Mouse (Mus musculus): ENCODE measurements around the gene Gins2. TPM values are rescaled to one million over a fixed set of nuclear protein-coding genes. Genes with fewer than 3 reads are reported as not detected.
A peak's percentile ranks its signal among the peaks of the same experiment; 100 is the strongest.

Gins2 gene
- polyA plus RNA-seq, 1 experiment from 2014 or later = 94.8 TPM

DNA sequence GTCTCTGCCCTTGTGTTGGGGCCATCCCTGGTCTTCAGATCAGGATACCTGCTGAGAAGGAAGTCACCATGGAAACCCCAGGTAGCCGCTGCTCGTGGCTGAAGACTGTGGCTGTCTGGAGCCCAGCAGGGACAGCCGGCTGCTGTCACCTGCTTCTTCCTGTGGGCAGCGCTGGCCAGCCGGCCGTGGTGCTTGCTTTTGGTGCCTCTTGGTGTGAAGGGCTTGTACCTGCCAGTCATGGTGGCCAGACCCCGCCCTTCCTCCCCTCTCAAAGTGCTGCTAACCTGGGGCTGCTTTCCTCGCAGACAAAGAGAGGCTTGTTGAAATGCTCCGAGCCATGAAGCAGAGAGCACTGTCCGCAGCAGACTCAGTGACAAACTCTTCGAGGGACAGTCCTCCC is 15.2 kb downstream of the Gins2 start:
- DNase-seq (ENCODE audit: low spot score) = no peak
- Histone ChIP-seq H3K27ac (ENCODE audit: low read depth, low read length) (no peak overlapping the region), H3K4me1 (replicated peaks; ENCODE audit: control insufficient read depth, insufficient read depth, low read length) (peaks cover 7% of the 10 kb centered on the region; the same call in 1 of the 2 replicates), H3K4me2 (replicated peaks; ENCODE audit: low read depth, low read length) (no peak overlapping the region), H3K9ac (ENCODE audit: low read depth, low read length) (no peak overlapping the region), H3K4me3 (ENCODE audit: low read depth, low read length) (no peak overlapping the region), H3K27me3 (ENCODE audit: control insufficient read depth, insufficient read depth, low read length) (no peaks in the 10 kb centered on the region), H3K9me3 (ENCODE audit: control insufficient read depth, low read length) (no peaks in the 10 kb centered on the region), H3K36me3 (ENCODE audit: control insufficient read depth, insufficient read depth, low read length) (peaks cover 31% of the 10 kb centered on the region)
- no peak for ATAC-seq (ENCODE audit: low FRiP score)
- WGBS = 65% methylated on average over 11 of the region's 11 CpGs

DNA sequence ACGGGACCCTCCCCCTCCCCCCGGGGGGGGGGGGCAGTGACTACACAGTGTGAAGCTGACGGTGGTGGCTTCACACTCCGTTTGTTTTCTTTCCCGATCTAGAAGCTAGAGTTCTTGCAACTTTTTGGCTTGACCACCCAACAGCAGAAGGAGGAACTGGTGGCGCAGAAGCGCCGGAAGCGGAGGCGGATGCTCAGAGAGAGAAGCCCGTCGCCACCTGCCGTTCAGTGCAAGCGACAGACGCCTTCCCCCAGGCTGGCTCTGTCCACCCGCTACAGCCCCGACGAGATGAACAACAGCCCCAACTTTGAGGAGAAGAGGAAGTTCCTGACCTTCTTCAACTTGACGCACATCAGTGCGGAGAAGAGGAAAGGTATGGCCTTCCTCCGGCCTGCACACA is 16.6 kb downstream of the Gins2 start:
- 81% methylated on average over 21 of the region's 21 CpGs for WGBS
- ATAC-seq (ENCODE audit: low FRiP score) = no peak
- no peak overlapping the region for H3K4me3 ChIP-seq (ENCODE audit: low read depth, low read length)
- H3K9ac ChIP-seq (ENCODE audit: low read depth, low read length) = no peak overlapping the region
- no peaks in the 10 kb centered on the region for H3K9me3 ChIP-seq (ENCODE audit: control insufficient read depth, low read length)
- no peaks in the 10 kb centered on the region for H3K27me3 ChIP-seq (ENCODE audit: control insufficient read depth, insufficient read depth, low read length)
- no peak for DNase-seq (ENCODE audit: low spot score)
- H3K36me3 ChIP-seq (ENCODE audit: control insufficient read depth, insufficient read depth, low read length) = peaks cover 39% of the 10 kb centered on the region
- H3K27ac ChIP-seq (ENCODE audit: low read depth, low read length) = no peak overlapping the region
- peaks cover 7% of the 10 kb centered on the region; the same call in 1 of the 2 replicates for H3K4me1 ChIP-seq (replicated peaks; ENCODE audit: control insufficient read depth, insufficient read depth, low read length)
- no peak overlapping the region for H3K4me2 ChIP-seq (replicated peaks; ENCODE audit: low read depth, low read length)

DNA sequence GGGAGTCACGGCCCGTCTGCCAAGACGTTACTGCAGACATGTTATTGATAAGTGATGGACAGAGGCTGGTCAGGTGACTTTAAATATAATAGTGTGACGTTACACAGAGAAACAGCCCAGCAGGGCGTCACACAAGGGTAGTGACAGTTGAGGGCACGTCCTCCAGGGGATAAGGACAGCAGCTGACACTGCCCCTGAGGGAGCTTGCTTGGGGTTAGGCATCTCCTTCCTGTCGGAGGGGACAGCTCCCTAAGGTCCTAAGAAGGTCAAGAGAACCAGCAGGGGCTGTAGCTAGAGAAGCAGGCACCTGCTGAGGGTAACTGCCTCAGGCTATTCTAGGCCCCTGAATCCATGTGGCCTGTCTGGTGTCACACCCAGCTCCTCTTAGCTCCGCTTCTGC is 17.5 kb downstream of the Gins2 start:
- H3K27ac ChIP-seq (ENCODE audit: low read depth, low read length) = no peak overlapping the region
- H3K27me3 ChIP-seq (ENCODE audit: control insufficient read depth, insufficient read depth, low read length) = no peaks in the 10 kb centered on the region
- H3K4me3 ChIP-seq (ENCODE audit: low read depth, low read length) = no peak overlapping the region
- 67% methylated on average over 8 of the region's 8 CpGs for WGBS
- H3K4me1 ChIP-seq (replicated peaks; ENCODE audit: control insufficient read depth, insufficient read depth, low read length) = peaks cover 7% of the 10 kb centered on the region; the same call in 1 of the 2 replicates
- no peak overlapping the region for H3K4me2 ChIP-seq (replicated peaks; ENCODE audit: low read depth, low read length)
- no peak overlapping the region for H3K9ac ChIP-seq (ENCODE audit: low read depth, low read length)
- ATAC-seq (ENCODE audit: low FRiP score) (no peak), DNase-seq (ENCODE audit: low spot score) (no peak)
- peaks cover 44% of the 10 kb centered on the region for H3K36me3 ChIP-seq (ENCODE audit: control insufficient read depth, insufficient read depth, low read length)
- H3K9me3 ChIP-seq (ENCODE audit: control insufficient read depth, low read length) = no peaks in the 10 kb centered on the region

DNA sequence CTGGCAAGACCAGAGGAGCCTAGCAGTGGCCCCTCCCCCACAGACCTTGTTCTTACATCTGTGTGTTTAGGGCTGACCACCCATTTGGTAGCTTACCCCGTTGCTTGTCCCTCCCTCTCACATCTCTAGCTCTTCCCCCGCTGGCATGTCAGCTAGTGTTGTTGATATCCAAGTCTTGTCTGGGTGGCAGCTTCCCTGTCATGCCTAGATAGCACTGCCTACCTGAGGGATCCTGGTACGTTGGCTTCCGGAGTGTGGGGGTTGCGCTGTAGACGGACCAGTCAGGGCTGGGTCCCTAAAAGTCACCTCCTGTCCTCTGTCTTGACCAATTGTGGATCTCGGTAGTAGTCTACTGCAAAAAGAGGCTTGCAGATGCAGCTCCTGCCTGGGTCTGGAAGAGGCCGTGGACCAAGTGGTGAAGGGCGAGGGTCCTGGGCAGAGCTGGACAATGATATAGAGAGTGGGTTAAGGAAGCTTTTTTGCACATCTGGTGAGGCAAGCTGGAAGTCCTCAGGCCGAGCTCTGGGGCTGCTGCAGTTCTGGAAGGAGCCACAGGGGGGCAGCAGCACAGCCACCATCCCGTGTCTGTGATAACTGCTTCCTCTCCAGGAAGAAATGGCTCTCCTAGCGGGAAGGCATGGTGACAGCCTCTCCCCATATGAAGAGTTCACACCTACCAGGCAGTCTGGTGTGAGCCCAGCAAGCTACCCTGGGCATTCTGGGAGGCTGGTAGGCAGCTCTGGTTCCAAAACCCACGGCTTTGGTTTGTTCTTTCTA is 19.0 kb downstream of the Gins2 start:
- Histone ChIP-seq H3K27ac (ENCODE audit: low read depth, low read length) (no peak overlapping the region), H3K9me3 (ENCODE audit: control insufficient read depth, low read length) (no peaks in the 10 kb centered on the region), H3K4me3 (ENCODE audit: low read depth, low read length) (no peak overlapping the region), H3K27me3 (ENCODE audit: control insufficient read depth, insufficient read depth, low read length) (no peaks in the 10 kb centered on the region), H3K4me2 (replicated peaks; ENCODE audit: low read depth, low read length) (no peak overlapping the region), H3K9ac (ENCODE audit: low read depth, low read length) (no peak overlapping the region), H3K4me1 (replicated peaks; ENCODE audit: control insufficient read depth, insufficient read depth, low read length) (peaks cover 14% of the 10 kb centered on the region), H3K36me3 (ENCODE audit: control insufficient read depth, insufficient read depth, low read length) (peaks cover 44% of the 10 kb centered on the region)
- DNase-seq (ENCODE audit: low spot score) (peak; percentile 92), ATAC-seq (ENCODE audit: low FRiP score) (0 out of 2 replicates have a peak, but pooled peaks have one; percentile 5)
- WGBS = 66% methylated on average over 13 of the region's 13 CpGs

DNA sequence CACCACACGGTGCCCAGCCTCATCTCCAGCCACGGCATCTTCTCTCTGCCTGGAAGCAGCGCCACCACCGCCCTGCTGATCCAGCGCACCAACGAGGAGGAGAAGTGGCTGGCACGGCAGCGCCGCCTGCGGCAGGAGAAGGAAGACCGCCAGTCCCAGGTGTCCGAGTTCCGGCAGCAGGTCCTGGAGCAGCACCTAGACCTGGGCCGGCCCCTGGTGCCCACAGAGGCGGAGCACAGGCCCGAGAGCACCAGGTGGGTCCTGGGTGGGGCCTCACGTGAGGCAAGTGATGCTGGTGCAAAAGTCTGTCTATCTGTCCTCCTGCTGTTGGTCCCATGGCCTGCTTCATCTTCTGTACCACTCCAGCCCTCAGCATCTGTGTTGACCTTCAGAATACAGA is 20.0 kb downstream of the Gins2 start:
- Histone ChIP-seq H3K4me1 (replicated peaks; ENCODE audit: control insufficient read depth, insufficient read depth, low read length) (peaks cover 22% of the 10 kb centered on the region), H3K36me3 (ENCODE audit: control insufficient read depth, insufficient read depth, low read length) (peaks cover 36% of the 10 kb centered on the region), H3K27ac (ENCODE audit: low read depth, low read length) (no peak overlapping the region), H3K27me3 (ENCODE audit: control insufficient read depth, insufficient read depth, low read length) (no peaks in the 10 kb centered on the region), H3K4me3 (ENCODE audit: low read depth, low read length) (no peak overlapping the region), H3K9me3 (ENCODE audit: control insufficient read depth, low read length) (no peaks in the 10 kb centered on the region), H3K4me2 (replicated peaks; ENCODE audit: low read depth, low read length) (no peak overlapping the region), H3K9ac (ENCODE audit: low read depth, low read length) (no peak overlapping the region)
- ATAC-seq (ENCODE audit: low FRiP score) = no peak
- WGBS = 97% methylated on average over 17 of the region's 17 CpGs
- no peak for DNase-seq (ENCODE audit: low spot score)

DNA sequence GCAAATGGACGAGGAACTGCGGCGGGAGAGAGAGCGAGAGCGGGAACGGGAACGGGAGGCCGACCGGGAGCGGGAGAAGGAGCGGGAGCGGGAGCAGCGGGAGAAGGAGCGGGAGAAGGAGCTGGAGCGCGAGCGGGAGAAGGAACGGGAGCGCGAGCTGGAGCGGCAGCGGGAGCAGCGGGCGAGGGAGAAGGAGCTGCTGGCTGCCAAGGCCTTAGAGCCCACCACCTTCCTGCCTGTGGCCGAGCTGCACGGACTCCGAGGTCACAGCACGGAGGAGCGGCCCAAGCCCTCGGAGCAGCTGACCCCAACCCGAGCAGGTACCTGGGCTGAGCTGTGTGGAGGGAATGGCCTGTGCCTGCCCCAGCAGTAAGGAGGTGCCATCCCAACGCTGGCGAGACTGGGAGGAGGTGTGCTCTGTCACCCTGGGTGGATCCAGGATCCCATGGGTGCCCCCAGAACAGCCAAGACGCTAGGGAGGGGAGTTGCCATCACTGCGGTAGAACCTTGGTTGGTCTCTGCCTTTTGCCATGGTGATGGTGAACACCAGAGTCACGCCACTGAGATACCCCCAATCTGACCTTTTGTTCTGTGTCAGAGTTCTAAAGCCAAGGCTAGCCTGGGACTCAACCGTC is 20.8 kb downstream of the Gins2 start:
- ATAC-seq (ENCODE audit: low FRiP score) (no peak), DNase-seq (ENCODE audit: low spot score) (no peak)
- WGBS = 96% methylated on average over 37 of the region's 37 CpGs
- H3K27me3 ChIP-seq (ENCODE audit: control insufficient read depth, insufficient read depth, low read length) = no peaks in the 10 kb centered on the region
- no peak overlapping the region for H3K4me3 ChIP-seq (ENCODE audit: low read depth, low read length)
- H3K9ac ChIP-seq (ENCODE audit: low read depth, low read length) = no peak overlapping the region
- peaks cover 33% of the 10 kb centered on the region for H3K36me3 ChIP-seq (ENCODE audit: control insufficient read depth, insufficient read depth, low read length)
- no peak overlapping the region for H3K4me2 ChIP-seq (replicated peaks; ENCODE audit: low read depth, low read length)
- peaks cover 29% of the 10 kb centered on the region for H3K4me1 ChIP-seq (replicated peaks; ENCODE audit: control insufficient read depth, insufficient read depth, low read length)
- no peaks in the 10 kb centered on the region for H3K9me3 ChIP-seq (ENCODE audit: control insufficient read depth, low read length)
- no peak overlapping the region for H3K27ac ChIP-seq (ENCODE audit: low read depth, low read length)

DNA sequence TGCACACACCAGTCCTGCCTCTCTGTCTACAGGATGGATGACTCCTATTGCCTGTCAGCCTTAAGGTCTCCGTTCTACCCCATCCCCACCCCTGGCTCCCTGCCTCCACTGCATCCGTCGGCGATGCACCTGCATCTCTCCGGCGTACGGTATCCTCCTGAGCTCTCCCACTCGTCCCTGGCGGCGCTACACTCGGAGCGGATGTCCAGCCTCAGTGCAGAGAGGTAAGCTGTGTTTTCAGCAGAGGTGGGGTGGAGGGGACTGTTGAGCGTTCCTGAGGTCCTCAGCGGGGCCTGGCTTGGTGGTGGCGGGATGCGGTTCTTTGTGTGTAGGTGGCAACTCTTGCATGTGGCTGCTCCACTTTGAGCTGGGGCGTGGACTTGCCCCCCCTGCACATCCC is 21.4 kb downstream of the Gins2 start:
- no peak overlapping the region for H3K27ac ChIP-seq (ENCODE audit: low read depth, low read length)
- H3K9me3 ChIP-seq (ENCODE audit: control insufficient read depth, low read length) = no peaks in the 10 kb centered on the region
- no peaks in the 10 kb centered on the region for H3K27me3 ChIP-seq (ENCODE audit: control insufficient read depth, insufficient read depth, low read length)
- WGBS = 97% methylated on average over 17 of the region's 17 CpGs
- H3K4me3 ChIP-seq (ENCODE audit: low read depth, low read length) = no peak overlapping the region
- H3K4me1 ChIP-seq (replicated peaks; ENCODE audit: control insufficient read depth, insufficient read depth, low read length) = peaks cover 32% of the 10 kb centered on the region
- H3K4me2 ChIP-seq (replicated peaks; ENCODE audit: low read depth, low read length) = no peak overlapping the region
- no peak for ATAC-seq (ENCODE audit: low FRiP score)
- DNase-seq (ENCODE audit: low spot score) = no peak
- peaks cover 29% of the 10 kb centered on the region for H3K36me3 ChIP-seq (ENCODE audit: control insufficient read depth, insufficient read depth, low read length)
- no peak overlapping the region for H3K9ac ChIP-seq (ENCODE audit: low read depth, low read length)

DNA sequence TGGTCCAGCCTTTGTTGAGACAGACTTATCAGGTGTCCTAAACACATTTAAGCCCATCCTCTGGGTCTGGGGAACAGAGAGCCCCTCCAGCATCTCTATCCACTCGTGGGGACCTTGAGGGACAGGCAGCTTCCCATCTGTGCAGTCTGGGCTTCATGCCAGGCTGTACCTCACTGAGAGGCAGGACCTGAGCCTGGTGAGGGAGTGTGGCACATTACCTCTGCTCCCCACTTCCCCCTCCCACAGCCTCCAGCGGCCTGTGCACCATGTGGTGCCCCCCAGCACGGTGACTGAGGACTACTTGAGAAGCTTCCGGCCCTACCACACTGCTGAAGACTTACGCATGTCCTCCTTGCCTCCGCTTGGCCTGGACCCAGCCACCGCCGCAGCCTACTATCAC is 22.4 kb downstream of the Gins2 start:
- H3K27me3 ChIP-seq (ENCODE audit: control insufficient read depth, insufficient read depth, low read length) = no peaks in the 10 kb centered on the region
- H3K4me3 ChIP-seq (ENCODE audit: low read depth, low read length) = no peak overlapping the region
- H3K27ac ChIP-seq (ENCODE audit: low read depth, low read length) = 0 out of 2 replicates have a peak overlapping the region, but pooled peaks have one; percentile 2
- WGBS = 91% methylated on average over 8 of the region's 8 CpGs
- H3K4me1 ChIP-seq (replicated peaks; ENCODE audit: control insufficient read depth, insufficient read depth, low read length) = peaks cover 38% of the 10 kb centered on the region
- no peak overlapping the region for H3K4me2 ChIP-seq (replicated peaks; ENCODE audit: low read depth, low read length)
- no peak for ATAC-seq (ENCODE audit: low FRiP score)
- H3K36me3 ChIP-seq (ENCODE audit: control insufficient read depth, insufficient read depth, low read length) = peaks cover 26% of the 10 kb centered on the region
- no peak overlapping the region for H3K9ac ChIP-seq (ENCODE audit: low read depth, low read length)
- H3K9me3 ChIP-seq (ENCODE audit: control insufficient read depth, low read length) = no peaks in the 10 kb centered on the region
- no peak for DNase-seq (ENCODE audit: low spot score)
